Mouse (Mus musculus): ENCODE results near the gene Meioc.
"Not testable (repeated sequence)": the region's sequence is repeated elsewhere in the genome, so short reads cannot be mapped to it uniquely, and the experiment has no call there.

The Meioc gene

DNA sequence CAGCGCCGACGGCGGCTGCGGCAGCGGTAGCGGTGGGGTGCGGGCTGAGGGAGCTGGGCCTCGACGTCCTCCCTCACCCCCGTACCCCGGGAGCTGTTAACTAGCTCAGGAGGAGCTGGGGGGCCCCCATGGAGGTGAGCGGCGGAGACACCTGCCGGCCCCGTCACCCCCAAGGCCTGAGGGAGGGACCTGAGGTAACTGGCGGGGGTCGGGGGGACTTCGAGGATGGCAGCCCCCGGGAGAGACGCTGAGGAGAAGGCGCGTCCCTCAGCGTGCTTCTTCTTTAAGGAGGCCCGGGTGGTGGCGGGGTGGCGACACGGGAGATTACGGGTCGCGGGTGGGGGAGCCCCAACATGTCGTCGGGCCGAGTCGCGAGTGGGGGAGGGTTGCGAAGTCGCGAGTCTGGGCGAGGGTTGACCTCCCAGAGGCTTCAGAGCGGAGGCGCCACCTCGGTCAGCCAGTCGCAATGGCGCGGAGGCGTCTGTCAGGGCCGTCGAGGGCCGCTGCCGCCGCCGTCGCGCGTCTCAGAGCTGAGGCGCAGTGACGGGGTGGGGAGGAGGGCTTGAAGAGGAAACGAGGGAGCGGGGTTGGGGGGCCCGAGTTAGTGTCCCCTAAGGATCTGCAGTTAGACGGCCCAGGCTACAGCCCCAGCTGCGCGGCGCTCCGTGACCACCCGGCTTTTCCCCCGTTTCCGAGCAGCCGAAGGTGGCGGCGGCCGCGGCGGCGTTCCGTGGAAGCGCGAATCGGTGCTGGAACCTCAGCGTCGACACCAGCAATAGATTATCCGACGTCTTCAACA is 2.3 kb downstream of the Meioc start:
- DNase-seq (ENCODE audit: low read depth, low spot score) = no peak

DNA sequence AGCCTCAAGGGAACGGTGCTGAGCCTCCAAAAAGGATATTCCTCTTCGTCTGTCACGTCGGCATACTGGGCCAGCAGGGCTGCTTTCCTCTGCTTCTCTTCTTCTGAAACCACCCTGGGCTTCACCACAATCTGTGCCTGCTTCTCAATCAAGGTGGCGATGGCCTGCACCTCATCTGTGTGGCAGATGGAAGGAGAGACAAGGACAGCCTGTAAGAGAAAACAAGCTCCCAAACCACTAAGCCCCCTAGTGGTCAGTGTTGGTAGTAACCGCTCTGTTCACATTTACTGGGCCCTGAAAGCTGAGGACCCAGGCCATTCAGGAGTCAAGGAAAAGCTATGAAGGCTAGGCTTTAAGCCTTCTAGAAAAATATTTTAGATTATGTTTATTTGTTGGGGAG is 26.6 kb downstream of the Meioc start:
- DNase-seq (ENCODE audit: low read depth, low spot score) = peak; percentile 93

DNA sequence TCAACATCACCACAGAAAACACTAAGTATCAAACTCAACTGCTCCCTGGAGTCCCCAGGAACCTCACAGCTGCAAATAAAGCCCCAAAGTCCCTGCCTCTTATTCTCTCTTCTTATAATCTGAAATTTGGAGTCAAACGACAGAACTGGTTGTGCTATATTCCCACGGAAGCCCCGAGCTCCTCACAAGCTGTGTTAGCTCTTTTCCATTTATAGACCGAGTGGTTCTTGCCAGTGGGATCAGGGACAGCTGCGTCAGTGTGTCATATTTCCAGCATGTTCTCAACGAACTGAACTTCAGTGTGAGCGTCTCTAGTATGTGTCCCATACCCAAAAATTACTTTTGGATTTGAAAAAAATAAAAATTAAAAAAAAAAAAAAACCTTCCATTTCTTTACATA is 31.8 kb downstream of the Meioc start:
- no peak for DNase-seq (ENCODE audit: low read depth, low spot score)

DNA sequence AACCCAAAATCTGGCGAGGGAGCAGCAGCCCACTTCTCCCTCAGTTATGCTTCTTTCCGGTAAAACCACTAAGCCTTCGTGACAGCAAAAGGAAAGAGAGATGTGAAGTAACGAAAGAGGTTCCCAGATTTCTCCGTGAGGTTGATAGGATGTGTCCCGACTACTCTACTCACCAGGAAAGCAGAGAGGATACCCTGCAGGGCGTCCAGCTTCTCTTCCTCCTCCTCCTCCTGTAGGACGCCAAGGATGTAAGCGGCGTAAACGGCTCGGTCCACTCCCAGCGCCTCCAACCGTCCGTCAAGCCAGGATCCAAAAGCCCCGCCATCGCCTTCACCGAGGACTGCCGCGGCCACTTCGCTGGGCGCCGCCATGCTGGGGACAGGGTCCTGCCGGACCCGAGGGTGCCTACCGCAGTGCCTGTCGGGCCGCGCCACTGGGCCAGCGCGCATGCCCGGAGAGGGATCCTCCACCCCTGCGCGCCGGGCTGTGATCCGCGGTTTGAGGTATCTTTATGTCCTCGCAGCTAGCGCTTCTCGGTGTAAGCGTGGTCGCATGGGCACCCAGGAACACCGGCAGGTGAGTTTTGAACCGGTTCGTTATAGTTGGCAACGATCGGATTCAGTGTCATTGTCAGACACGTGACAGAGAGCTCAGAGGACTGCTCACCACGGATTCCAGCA is 34.0 kb downstream of the Meioc start, which contains the start of gene Ccdc43:
Gene Ccdc43, minus strand, starts transcription at position 445 of the 680 bp plus-strand sequence.
- peak; percentile 77 for DNase-seq (ENCODE audit: low read depth, low spot score)

DNA sequence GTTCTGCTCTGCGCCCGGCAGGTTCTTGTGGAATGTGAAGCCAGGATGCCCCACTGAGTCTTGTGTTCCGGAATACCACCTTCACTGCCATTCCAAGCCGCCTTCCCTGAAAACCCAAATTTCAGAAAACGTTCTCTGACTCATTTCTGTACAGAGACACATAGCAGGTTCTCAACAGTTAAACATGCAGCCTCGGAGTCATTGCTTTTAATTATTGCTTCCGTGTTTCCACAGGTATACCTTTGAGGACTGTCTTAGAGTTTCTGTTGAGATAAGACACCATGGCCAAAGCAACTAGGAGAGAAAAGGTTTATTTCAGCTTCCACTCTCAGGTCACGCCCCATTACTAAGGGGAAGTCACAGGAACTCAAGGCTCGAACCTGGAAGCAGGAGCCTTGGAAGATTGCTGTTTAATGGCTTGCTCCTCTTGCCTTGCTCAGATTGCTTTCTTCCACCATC is 34.5 kb downstream of the Meioc start:
- DNase-seq (ENCODE audit: low read depth, low spot score) = no peak

DNA sequence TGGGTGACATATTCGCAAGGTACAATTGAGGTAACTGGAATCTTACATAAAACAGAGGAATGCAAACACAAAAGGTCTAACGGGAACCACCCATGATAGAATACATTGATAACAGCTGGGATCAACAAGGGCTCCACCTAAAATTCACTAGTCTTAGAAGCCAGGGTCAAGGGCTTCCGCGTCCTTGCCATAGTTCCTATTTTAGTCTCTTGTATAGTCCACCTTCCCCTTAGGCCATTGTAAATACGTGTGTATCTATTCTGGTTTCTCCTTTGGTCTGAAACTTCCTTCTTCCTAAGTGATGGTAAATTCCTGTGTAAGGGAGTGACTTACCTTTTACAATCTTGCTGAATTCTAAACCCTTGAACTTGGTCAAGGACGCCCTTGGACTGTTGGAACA is 38.7 kb downstream of the Meioc start:
- DNase-seq (ENCODE audit: low read depth, low spot score) = not testable (repeated sequence)

DNA sequence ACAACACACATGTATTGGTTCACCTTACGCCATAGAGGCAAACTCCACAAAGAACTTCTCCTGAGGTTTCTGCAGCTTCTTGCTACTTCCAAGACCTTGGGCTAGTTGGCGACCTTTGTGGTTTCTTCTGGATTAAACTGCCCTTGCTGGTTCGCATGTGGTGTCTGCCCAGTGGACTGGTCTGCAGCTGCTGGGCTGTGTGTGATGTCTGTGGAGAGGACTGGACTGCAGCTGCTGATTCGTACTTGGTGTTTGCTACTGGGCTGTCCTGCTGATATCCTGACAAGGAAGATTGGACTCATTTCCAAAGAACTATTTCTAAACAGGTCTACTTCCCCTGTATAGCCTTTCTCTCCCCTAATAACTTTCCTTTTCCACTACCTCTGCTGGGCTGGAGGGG is 48.9 kb downstream of the Meioc start:
- DNase-seq (ENCODE audit: low read depth, low spot score) = no peak

DNA sequence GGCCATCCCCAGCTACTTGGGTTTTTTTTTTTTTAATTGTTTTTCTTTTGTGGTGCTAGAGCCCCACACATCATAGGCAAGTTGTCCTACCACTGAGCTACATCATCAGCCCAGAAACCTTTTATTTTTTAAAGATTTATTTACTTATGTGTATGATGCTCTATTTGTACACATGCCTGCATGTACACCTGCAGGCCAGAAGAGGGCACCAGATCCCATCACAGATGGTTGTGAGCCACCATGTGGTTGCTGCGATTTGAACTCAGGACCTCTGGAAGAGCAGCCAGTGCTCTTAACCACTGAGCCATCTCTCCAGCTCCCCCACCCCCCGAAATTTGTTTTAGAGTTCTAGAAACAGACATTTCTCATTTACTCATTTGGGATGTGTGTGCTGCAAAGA is 51.1 kb downstream of the Meioc start:
- not testable (repeated sequence) for DNase-seq (ENCODE audit: low read depth, low spot score)

DNA sequence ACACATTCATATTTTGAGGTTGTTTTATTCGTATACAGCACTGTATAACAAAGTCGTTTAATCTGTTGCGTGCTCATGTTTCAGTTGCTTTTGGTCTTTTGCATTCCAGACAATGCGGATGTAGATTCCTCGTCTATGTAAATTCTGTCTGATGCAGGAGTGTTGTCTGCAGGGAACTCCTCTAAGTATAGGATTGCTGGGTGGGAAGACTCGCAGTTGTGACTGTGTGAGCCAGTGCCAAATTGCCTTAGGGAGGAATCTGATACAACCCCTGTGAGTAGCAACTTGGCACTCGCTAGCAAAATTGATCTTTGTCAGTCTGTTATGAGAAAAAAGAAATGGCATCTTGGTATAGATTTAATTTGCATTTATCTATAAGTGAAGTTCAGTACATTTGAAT is 52.6 kb downstream of the Meioc start:
- DNase-seq (ENCODE audit: low read depth, low spot score) = peak; percentile 38

DNA sequence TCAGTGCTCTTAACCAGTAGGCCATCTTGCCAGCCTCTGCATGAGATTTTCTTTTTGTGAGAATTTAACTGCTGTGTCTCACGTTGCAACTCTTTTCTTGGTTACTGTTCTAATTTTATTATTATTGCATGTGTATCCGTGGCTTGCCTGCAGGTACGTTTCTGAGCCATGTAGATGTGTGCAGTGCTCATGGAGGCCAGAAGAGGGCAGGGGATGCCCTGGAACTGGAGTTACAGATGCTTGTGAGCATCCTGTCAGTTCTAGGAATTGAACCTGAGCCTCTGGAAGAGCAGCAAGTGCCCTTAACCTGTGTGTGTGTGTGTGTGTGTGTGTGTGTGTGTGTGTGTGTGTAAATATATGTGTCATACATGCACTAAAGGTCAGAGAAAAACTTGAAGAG is 62.1 kb downstream of the Meioc start:
- DNase-seq (ENCODE audit: low read depth, low spot score) = peak; percentile 54

DNA sequence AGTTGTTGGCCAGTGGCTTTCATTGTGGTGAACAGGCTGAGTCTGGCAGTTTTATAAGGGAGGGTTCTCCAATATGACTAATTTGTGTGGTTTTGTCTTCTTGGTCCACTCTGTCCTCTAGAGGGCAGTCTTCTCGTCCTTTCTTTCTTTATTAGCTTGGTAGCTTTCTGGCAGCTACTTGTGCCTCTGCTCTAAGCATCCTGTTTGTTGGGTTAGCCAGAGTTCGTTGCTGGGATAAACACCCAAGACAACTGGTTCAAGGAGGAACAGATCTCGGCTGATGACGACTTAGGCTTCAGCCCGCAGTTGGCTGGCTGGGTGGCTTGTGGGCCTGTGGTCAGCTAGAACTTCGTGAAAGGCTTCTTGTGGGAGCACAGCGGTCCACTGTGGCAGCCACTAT is 65.1 kb downstream of the Meioc start:
- peak; percentile 97 for DNase-seq (ENCODE audit: low read depth, low spot score)

DNA sequence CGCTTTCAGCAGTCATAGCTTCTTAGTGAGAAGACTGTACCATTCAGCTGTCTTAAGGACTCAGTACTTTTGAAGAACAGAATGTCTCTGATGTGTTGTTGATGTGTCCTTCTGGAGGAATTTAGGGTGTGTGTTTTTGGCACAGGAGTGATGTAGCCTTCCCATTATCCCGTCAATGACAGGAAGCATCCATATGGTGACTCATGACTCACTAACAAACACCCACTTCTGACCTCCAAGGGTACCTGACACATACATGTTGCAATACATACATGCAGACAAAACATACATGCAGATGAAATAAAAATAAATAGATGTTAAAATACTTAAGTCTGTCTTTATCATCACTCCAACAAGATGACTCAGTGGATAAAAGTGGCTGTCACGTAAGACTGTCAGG is 66.3 kb downstream of the Meioc start:
- peak; percentile 72 for DNase-seq (ENCODE audit: low read depth, low spot score)

DNA sequence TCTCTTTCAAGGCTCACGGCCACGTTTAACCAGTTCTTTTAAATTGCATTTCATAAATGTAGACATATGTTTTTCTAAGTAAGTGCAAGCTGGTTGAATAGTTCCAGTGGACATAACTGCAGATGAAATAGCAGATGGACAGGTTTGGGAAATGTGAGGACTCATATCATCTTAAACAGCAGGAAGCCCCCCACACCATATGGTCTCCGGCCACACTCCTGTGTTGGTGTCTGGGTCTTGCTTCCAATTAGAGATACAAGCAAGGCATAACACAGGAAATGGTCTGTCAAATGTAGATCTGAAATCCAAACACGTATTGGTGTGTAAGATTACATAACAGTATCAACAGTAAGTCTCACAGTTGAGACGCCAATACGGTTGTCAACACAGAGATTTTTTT is 67.8 kb downstream of the Meioc start:
- no peak for DNase-seq (ENCODE audit: low read depth, low spot score)
